Mouse (Mus musculus) liver, embryonic 13.5 days (tissue): ENCODE data around the gene Pim2. TPM values are rescaled to one million over a fixed set of nuclear protein-coding genes. Genes with fewer than 3 reads are reported as not detected.
A peak's percentile ranks its signal among the peaks of the same experiment; 100 is the strongest.
"Not testable (repeated sequence)": the region's sequence is repeated elsewhere in the genome, so short reads cannot be mapped to it uniquely, and the experiment has no call there.

Source experiments
- ATAC-seq: fragments of 200-750 bp; cut with Nextera tagmentation; 2 replicates; pipeline ENCODE4 v1.8.0; 2017; ENCODE audit warnings: low read depth, mild to moderate bottlenecking, moderate number of reproducible peaks, moderate library complexity
- DNase-seq: peaks from one replicate; pipeline ENCODE4 v3.0.0; 2022
- H3K27ac ChIP-seq: fragments of 300-500 bp; sonication (generic); 2 replicates; pipeline ENCODE4 v1.5.1; 2015; ENCODE audit warnings: moderate library complexity, mild to moderate bottlenecking, inconsistent platforms
- H3K27me3 ChIP-seq: fragments of 300-500 bp; sonication (generic); 2 replicates; pipeline ENCODE4 v1.6.1; 2015; ENCODE audit warnings: mild to moderate bottlenecking, inconsistent platforms
- H3K36me3 ChIP-seq: fragments of 300-500 bp; sonication (generic); 2 replicates; pipeline ENCODE4 v1.6.1; 2015; ENCODE audit warnings: mild to moderate bottlenecking, inconsistent platforms
- H3K4me1 ChIP-seq: fragments of 300-500 bp; sonication (generic); replicated peaks from 2 replicates; pipeline ENCODE4 v1.6.1; 2015; ENCODE audit warnings: inconsistent platforms
- H3K4me2 ChIP-seq: fragments of 300-500 bp; sonication (generic); 2 replicates; pipeline ENCODE4 v1.6.1; 2015; ENCODE audit warnings: inconsistent platforms, mild to moderate bottlenecking, moderate library complexity
- H3K4me3 ChIP-seq: fragments of 300-500 bp; sonication (generic); replicated peaks from 2 replicates; pipeline ENCODE4 v1.5.1; 2015; ENCODE audit warnings: mild to moderate bottlenecking, inconsistent platforms
- H3K9ac ChIP-seq: fragments of 300-500 bp; sonication (generic); 2 replicates; pipeline ENCODE4 v1.6.1; 2015; ENCODE audit warnings: mild to moderate bottlenecking, inconsistent platforms
- H3K9me3 ChIP-seq: fragments of 300-500 bp; sonication (generic); replicated peaks from 2 replicates; pipeline ENCODE4 v1.6.1; 2016; ENCODE audit warnings: inconsistent platforms
- WGBS: fragments of 180-500 bp; shearing (Covaris S2); methylation state at CpG from one replicate; pipeline ENCODE4 v1.1.7; 2015; ENCODE audit not compliant: insufficient replicate concordance; 5-methylcytosine and 5-hydroxymethylcytosine counted together
- polyA plus RNA-seq: library from polyadenylated mRNA; unstranded; fragments of >200 nt; fragmentation: Nextera tagmentation; extraction: Ambion mirVana; gene quantifications from 2 replicates; pipeline ENCODE4 v1.2.1, GENCODE M21; 2015

Gene Pim2
- polyA plus RNA-seq, 1 experiment from 2014 or later: 2.8 TPM

DNA sequence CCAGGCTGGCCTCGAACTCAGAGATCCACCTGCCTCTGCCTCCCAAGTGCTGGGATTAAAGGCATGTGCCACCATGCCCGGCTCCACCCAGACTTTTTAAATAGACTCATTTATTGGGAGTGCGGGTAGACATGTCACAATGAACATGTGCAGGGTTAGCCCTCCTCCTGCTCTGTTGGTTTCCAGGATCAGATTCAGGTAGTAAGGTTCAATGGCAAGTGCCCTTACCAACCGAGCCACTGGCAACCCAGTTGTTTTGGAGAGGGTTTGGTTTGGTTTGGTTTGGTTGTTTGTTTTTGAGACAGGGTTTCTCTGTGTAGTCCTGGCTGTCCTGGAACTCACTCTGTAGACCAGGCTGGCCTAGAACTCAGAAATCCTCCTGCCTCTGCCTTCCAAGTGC lies 31.2 kb downstream of the Pim2 start, which contains the start of gene Gm10490:
Gene Gm10490, plus strand, starts transcription at position 301 of the 400 bp plus-strand sequence.
- peaks cover 12% of the 10 kb centered on the region for H3K36me3 ChIP-seq
- 66% methylated on average over 4 of the region's 4 CpGs for WGBS
- not testable (repeated sequence) for H3K27ac ChIP-seq, H3K9ac ChIP-seq, ATAC-seq, H3K4me2 ChIP-seq, DNase-seq, H3K9me3 ChIP-seq, H3K4me1 ChIP-seq, H3K4me3 ChIP-seq, H3K27me3 ChIP-seq

DNA sequence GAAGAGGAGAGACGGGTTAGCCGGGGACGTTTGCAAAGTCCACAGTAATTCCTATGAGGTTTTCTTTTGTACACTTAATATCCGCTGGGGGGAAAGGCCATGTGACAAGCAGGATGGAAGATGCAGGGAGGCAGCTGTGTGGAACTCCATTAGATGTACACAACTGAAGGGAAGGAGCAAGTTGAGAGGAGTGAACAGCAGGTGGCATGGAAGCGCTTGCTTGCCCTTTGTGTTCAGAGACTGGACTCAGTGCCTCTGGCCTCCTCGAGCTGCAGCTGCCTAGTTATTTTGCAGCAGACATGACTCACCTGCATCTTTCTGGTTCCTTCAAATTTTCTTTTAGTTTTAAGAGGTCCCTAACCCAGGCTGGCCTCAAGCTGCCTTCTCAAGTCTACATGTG lies 32.4 kb downstream of the Pim2 start:
- H3K27me3 ChIP-seq: no peaks in the 10 kb centered on the region
- H3K4me3 ChIP-seq: no peak overlapping the region
- WGBS: 60% methylated on average over 6 of the region's 6 CpGs
- H3K27ac ChIP-seq: no peak overlapping the region
- no peak for DNase-seq
- no peak for ATAC-seq
- no peak overlapping the region for H3K9ac ChIP-seq
- H3K36me3 ChIP-seq: peaks cover 12% of the 10 kb centered on the region
- no peak overlapping the region for H3K4me2 ChIP-seq
- no peaks in the 10 kb centered on the region for H3K4me1 ChIP-seq
- no peaks in the 10 kb centered on the region for H3K9me3 ChIP-seq

DNA sequence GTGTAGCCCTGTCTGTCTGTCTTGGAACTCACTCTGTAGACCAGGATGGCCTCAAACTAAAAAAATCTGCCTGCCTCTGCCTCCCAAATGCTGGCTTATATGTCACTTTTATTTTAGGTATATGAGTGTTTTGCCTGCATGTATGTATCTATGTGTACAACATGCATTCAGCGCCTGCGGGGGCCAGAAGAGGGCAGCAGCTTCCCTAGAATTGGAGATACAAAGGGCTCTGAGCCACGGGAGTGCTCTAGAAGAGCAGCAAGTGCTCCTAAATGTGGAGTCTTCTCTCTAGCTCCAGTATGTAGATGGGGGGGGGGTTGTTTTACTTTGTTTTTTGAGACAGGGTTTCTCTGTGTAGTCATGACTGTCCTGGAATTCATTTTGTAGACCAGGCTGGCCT lies 37.6 kb downstream of the Pim2 start:
- ATAC-seq, H3K4me3 ChIP-seq, H3K4me1 ChIP-seq, H3K9me3 ChIP-seq, H3K4me2 ChIP-seq, H3K36me3 ChIP-seq, H3K9ac ChIP-seq, H3K27ac ChIP-seq: not testable (repeated sequence)
- 14% methylated on average over 3 of the region's 3 CpGs for WGBS
- peaks cover 25% of the 10 kb centered on the region for H3K27me3 ChIP-seq
- DNase-seq: peak; percentile 15

DNA sequence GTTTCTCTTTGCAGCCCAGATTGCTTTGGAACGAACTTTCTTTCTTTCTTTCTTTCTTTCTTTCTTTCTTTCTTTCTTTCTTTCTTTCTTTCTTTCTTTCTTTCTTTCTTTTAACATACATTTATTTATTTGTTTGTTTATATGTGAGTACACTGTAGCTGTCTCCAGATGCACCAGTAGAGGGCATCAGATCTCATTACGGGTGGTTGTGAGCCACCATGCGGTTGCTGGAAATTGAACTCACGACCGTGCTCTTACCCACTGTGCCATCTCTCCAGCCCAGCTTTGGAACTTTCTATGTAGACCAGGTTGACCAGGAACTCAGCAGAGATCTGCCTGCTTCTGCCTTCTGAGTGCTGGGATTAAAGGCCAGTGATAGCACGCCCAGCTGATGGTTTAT lies 39.9 kb downstream of the Pim2 start:
- not testable (repeated sequence) for H3K9ac ChIP-seq, ATAC-seq, H3K4me1 ChIP-seq, H3K4me2 ChIP-seq, H3K27ac ChIP-seq, H3K36me3 ChIP-seq, H3K9me3 ChIP-seq, H3K4me3 ChIP-seq, DNase-seq
- H3K27me3 ChIP-seq: peaks cover 47% of the 10 kb centered on the region
- 39% methylated on average over 6 of the region's 6 CpGs for WGBS

DNA sequence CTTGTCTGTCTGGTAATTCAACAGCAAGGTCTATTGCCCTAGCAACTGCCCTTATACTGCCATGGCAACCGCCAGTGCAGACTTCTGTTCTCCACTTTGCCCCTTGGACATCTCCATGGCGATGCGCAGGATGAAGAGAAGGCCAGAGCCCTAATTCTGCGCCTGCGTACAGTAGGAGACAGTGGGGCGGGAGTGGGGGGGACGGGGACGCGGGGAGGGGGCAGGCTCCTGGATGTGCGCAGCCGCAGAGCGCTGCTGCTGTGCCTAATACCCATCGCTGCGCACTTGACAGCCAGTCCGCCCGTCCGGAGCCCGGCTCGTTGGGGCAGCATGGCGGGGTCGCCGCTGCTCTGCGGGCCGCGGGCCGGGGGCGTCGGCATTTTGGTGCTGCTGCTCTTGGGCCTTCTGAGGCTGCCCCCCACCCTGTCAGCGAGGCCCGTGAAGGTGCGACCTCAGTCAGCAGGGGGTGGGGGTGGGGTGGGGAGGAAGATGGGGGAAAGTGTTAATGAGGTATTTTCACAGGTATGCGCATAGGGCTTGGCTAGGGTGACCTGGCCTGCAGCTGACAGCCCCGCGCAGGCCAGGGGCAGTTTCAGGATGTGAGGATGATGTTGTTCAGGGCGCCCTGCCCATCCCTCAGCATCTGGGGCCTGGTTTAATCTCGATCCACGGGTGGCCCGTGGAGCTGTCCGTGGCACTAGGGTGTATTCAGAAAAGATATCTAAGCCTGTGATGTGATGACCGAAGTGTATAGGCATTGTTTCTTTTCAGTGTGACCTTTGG lies 41.7 kb downstream of the Pim2 start, which contains the start of gene Pcsk1n:
Gene Pcsk1n, plus strand, starts transcription at position 222 of the 783 bp plus-strand sequence.
- H3K4me2 ChIP-seq: no peak within 1 kb of the TSS
- 12% methylated on average over 31 of the region's 40 CpGs for WGBS
- H3K4me1 ChIP-seq: 0 out of 2 replicates have a peak, but pooled peaks cover 2% of the 10 kb centered on the region
- DNase-seq: no peak
- H3K36me3 ChIP-seq: no peaks in the 10 kb centered on the region
- no peak within 1 kb of the TSS for H3K9ac ChIP-seq
- ATAC-seq: no peak
- no peak within 1 kb of the TSS for H3K4me3 ChIP-seq
- no peak within 1 kb of the TSS for H3K27ac ChIP-seq
- H3K27me3 ChIP-seq: peaks cover 66% of the 10 kb centered on the region
- no peaks in the 10 kb centered on the region for H3K9me3 ChIP-seq

DNA sequence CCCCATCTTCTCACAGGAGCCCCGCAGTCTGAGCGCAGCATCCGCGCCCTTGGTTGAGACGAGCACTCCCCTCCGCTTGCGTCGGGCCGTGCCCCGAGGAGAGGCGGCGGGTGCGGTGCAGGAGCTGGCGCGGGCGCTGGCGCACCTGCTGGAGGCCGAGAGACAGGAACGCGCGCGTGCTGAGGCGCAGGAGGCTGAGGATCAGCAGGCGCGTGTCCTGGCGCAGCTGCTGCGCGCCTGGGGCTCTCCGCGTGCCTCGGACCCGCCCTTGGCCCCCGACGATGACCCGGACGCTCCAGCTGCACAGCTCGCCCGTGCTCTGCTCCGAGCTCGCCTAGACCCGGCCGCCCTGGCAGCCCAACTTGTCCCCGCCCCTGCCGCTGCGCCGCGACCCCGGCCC lies 44.0 kb downstream of the Pim2 start:
- Histone ChIP-seq H3K4me3 (peak overlapping the region; percentile 23), H3K4me2 (peak overlapping the region; percentile 33), H3K9me3 (no peaks in the 10 kb centered on the region), H3K9ac (no peak overlapping the region), H3K27me3 (peaks cover 88% of the 10 kb centered on the region), H3K36me3 (no peaks in the 10 kb centered on the region), H3K4me1 (0 out of 2 replicates have a peak, but pooled peaks cover 2% of the 10 kb centered on the region), H3K27ac (no peak overlapping the region)
- WGBS: 13% methylated on average over 45 of the region's 48 CpGs
- ATAC-seq: no peak
- no peak for DNase-seq

DNA sequence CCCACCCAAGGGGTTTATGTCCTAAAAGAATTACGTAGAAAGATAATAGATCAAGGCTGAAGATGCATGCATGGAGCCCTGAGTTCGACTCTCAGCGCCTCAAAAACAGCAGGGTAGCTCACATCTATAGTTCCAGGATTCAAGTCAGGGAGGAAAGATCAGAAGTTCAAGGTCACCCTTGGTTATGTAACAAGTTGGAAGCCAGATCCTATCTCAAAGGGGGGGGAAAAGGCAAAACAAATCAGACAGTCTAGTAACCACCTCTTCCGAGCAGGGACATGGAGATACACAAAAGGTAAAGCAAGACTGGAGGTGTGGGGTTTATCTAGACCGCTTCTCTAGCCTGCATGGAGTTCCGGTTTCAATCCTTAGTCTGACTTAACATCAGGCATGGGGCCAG lies 48.2 kb downstream of the Pim2 start:
- H3K4me1 ChIP-seq: 0 out of 2 replicates have a peak, but pooled peaks cover 2% of the 10 kb centered on the region
- H3K4me3 ChIP-seq: no peak overlapping the region
- H3K9ac ChIP-seq: no peak overlapping the region
- no peaks in the 10 kb centered on the region for H3K36me3 ChIP-seq
- DNase-seq (no peak), ATAC-seq (no peak)
- WGBS: 52% methylated on average over 6 of the region's 6 CpGs
- no peak overlapping the region for H3K4me2 ChIP-seq
- H3K27me3 ChIP-seq: peaks cover 85% of the 10 kb centered on the region
- no peak overlapping the region for H3K27ac ChIP-seq
- no peaks in the 10 kb centered on the region for H3K9me3 ChIP-seq

DNA sequence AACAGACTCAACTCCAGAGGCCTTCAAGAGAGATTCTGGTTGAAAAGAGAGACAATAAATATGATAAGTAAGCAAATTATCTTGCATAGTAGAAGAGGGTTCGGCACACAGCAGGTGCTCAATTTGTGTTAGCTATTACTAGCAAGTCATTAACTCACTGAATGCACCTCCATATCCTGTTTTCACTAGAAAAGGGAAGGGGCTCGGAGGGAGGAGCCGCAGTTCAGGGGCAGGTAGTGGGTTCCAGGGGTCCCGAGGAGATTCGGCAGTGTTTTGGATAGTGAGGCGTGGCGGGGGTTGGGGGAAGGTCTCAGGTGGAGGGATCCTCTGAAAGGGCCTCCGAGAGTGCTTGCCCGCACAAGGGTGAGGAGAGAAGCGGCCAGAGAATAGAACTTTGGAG lies 49.1 kb downstream of the Pim2 start:
- Histone ChIP-seq H3K9me3 (no peaks in the 10 kb centered on the region), H3K4me2 (no peak overlapping the region), H3K36me3 (no peaks in the 10 kb centered on the region), H3K27me3 (peaks cover 77% of the 10 kb centered on the region), H3K4me1 (0 out of 2 replicates have a peak, but pooled peaks cover 2% of the 10 kb centered on the region), H3K27ac (no peak overlapping the region), H3K9ac (no peak overlapping the region), H3K4me3 (no peak overlapping the region)
- DNase-seq (no peak), ATAC-seq (no peak)
- 18% methylated on average over 10 of the region's 10 CpGs for WGBS

DNA sequence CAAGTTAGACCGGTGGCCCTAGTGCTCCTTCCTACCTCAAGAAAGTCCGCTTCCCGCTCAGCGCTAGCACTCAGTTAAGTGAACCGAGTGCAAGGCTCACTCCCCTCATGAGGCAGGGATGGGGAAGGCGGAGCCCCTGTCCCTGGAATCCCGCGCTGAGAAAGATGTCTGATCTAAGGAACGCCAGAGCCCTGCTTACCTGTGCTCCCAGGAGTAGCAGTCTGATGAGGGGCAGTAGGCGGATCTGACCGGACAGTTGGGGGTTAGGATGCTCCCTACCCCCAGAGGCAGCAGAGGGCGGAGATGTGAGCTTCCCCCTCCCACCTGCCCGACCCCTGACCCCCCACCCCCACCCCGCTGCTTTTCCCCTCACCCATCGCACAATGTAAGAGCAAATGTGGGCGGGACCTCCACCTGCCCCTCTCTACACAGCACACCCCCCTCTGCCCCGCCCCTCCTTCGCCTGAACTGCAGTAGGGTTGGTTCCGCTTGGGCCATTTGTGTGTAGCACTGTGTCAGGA lies 50.3 kb downstream of the Pim2 start, which contains the start of gene Eras:
Gene Eras, minus strand, starts transcription at position 338 of the 521 bp plus-strand sequence.
- Histone ChIP-seq H3K36me3 (no peaks in the 10 kb centered on the region), H3K4me3 (no peak within 1 kb of the TSS), H3K4me1 (no peaks in the 10 kb centered on the region), H3K9ac (no peak within 1 kb of the TSS), H3K4me2 (no peak within 1 kb of the TSS), H3K9me3 (no peaks in the 10 kb centered on the region), H3K27ac (no peak within 1 kb of the TSS), H3K27me3 (peaks cover 65% of the 10 kb centered on the region)
- ATAC-seq (no peak), DNase-seq (no peak)
- WGBS: 15% methylated on average over 19 of the region's 19 CpGs
